Mouse (Mus musculus): ENCODE measurements around the gene Lpin2.

- TF ChIP-seq CTCF (IDR thresholded peaks at IDR 0.05 in 2 of 3, conservative IDR thresholded peaks at IDR 0.05 in 1 of 3; ENCODE audit: control insufficient read depth in 1 of 3, insufficient read depth in 1 of 3, low read depth in 2 of 3, low read length in 3 of 3, poor library complexity in 1 of 3, severe bottlenecking in 1 of 3) (no peak), MAFK (IDR thresholded peaks at IDR 0.05; ENCODE audit: borderline replicate concordance, low read depth, low read length) (no peak), POLR2A (IDR thresholded peaks at IDR 0.05; ENCODE audit: control insufficient read depth in 1 of 2, insufficient read depth in 1 of 2, low read depth in 1 of 2, low read length in 2 of 2, poor library complexity in 1 of 2) (peak in 1 of 2 experiments; percentile 61; a peak in 1 of 4 replicates), SIN3A (IDR thresholded peaks at IDR 0.05; ENCODE audit: low read length) (peak; percentile 89), ZNF384 (IDR thresholded peaks at IDR 0.05; ENCODE audit: low read depth, low read length) (peak; percentile 87), SMC3 (IDR thresholded peaks at IDR 0.05; ENCODE audit: low read depth, low read length) (no peak), MAZ (IDR thresholded peaks at IDR 0.05; ENCODE audit: low read depth, low read length) (0 out of 2 replicates have a peak, but pooled peaks have one; percentile 49), JUND (IDR thresholded peaks at IDR 0.05; ENCODE audit: low read depth, low read length) (no peak), GABPA (IDR thresholded peaks at IDR 0.05; ENCODE audit: low read depth, low read length) (no peak), HCFC1 (IDR thresholded peaks at IDR 0.05; ENCODE audit: low read depth, low read length) (0 out of 2 replicates have a peak, but pooled peaks have one; percentile 47), ELF1 (IDR thresholded peaks at IDR 0.05; ENCODE audit: low read depth, low read length) (0 out of 2 replicates have a peak, but pooled peaks have one; percentile 8), EP300 (IDR thresholded peaks at IDR 0.05; ENCODE audit: low read depth in 1 of 2, low read length in 2 of 2) (peak; percentile 30 to 73), TAL1 (IDR thresholded peaks at IDR 0.05; ENCODE audit: low read length) (no peak), ETS1 (IDR thresholded peaks at IDR 0.05; ENCODE audit: low read depth, low read length) (peak; percentile 79)
Measured at GRCm38 (mm10) chr17:71182871-71183656, 704 bp downstream of the Lpin2 start.
